Mouse (Mus musculus): ENCODE data around the gene Stk39. TPM values are rescaled to one million over a fixed set of nuclear protein-coding genes. Genes with fewer than 3 reads are reported as not detected.
"Not testable (repeated sequence)": the region's sequence is repeated elsewhere in the genome, so short reads cannot be mapped to it uniquely, and the experiment has no call there.

Gene Stk39
- total RNA-seq, 2 experiments from 2014 or later, result 88.1 to 97.1 TPM

DNA sequence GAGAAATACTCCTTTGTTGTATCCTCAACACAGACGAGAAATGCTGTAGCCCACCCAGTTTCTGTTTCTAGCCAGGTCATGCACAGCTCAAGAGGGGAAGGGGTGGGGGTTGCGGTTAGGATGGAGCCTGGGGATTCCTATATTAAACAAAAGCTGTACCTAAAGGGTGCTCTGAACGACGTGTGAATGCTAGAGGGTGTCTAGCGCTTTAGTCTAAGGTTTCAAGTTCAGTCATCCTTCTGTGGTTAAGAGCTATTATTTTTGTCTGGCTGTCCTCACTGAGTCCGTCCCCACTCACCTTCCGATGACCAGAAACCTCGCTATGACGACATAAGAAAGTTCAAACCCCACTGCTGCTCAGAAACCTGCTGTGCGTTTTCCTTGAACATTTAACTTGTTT lies 182.9 kb downstream of the Stk39 start:
- DNase-seq, result no peak

DNA sequence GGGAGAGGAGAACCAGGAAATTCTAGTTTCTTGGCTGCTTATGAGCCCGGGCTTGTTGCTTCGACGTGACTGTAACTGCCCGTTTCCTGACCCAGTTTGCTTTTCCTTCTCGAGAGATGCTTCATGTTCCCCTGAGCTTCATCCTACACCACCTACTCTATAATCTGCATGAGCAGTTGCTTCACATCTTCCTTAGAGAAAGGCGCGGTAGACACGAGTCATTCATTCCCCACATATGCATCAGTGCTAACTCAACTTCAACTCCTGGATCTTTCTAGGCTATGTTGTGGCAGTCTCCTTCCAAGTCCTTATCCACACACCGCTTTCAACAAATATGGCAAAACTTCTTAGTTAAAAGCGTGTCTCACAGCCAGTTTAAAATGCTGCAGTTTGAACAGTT lies 184.0 kb downstream of the Stk39 start:
- DNase-seq, result no peak

DNA sequence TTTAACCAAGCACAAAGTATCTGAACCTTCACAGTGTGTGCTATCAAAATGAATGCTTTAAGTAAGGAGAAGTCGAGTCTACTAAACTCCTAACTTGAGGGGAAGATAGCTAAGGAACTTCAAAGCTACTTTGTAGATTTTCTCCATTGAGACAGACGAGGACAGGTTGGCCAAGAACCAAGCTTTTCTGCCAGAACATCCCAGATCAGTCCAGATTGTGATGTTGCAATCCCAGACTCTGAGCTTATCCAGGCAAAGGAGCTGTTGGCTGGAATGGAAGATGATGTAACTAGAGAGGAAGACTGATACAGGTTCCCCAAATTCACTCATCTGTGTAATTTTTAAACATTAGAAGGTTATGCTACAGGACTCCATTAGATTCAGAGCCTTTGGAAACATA lies 187.7 kb downstream of the Stk39 start:
- DNase-seq, result peak; percentile 70 to 71

DNA sequence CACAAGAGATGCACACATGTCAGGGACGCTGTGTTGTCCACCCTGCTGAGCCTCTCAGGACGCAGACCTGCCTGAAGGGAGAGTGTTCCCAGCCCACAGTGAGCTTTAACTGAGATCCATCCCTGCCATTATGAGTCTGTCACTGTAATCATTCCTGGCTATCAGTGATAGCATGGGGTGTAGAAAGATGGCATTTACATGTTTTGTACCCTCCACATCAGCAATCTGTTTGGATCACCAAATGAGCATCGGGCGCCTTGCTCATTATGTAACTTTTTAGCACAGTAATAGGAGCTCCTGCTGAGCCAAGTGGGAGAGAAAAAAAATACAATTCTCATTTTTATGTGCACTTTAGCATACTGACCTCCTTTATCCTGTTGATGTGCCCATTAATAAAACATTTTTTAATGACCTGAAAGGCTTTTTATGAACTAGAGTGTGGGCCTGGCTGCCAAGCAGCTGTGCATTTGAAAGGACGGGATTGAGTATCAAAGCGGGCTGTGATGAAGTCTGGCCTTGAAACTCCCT lies 189.0 kb downstream of the Stk39 start:
- no peak for DNase-seq

DNA sequence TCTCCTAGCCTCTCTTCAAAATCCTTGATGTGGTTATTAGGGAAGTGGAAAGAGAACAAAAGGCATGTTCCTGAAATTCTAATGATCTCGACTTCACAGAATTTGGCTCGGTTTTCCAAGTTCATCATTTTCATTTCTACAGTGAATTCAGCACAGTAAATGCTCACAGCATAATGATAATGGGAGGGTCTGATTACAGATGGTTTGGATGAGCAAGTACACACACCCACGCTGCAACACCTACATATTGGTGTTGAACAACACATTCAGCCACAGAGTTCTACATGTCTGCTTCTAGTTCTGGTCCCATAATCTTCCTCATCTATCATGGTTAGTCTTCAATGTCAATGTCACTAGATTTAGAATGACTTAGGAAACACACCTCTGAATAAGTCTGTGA lies 190.5 kb downstream of the Stk39 start:
- no peak for DNase-seq

DNA sequence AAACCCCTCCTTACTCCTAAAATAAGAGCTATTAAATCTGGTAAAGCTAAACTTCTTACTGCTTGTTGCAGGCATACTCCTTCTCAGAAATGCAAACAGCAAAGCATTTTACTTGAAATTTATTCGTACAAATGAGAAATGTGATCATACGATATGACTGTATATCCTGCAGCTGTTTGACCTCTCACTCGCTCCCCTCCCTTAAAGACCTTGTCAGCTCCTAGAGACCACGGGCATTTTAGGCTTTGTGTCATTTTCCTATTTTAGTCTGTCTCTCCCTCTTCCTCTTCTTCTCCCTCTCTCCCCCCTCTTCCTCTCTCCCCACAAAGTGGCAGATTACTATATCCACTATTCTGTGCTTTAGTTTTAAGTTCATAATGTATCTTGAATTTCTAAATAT lies 200.8 kb downstream of the Stk39 start:
- no peak for DNase-seq

DNA sequence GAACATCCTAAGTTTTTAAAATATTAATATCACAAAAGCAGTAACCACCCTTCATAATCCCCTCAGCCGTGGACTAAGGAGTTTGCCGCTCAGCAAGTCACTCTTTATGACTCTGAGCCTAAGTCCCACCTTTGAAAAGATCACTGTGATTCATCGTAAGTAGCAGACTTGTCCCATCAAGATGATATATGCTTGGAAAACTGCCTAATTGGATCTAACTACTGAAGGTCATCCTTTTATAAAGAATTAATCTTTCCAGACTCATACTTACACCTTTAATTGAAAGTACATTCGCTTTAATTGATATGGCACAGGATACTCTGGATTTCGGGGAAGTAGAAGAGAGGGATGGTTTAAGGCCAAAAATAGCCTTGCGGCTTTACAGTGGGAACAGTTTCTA lies 201.2 kb downstream of the Stk39 start:
- DNase-seq, result no peak

DNA sequence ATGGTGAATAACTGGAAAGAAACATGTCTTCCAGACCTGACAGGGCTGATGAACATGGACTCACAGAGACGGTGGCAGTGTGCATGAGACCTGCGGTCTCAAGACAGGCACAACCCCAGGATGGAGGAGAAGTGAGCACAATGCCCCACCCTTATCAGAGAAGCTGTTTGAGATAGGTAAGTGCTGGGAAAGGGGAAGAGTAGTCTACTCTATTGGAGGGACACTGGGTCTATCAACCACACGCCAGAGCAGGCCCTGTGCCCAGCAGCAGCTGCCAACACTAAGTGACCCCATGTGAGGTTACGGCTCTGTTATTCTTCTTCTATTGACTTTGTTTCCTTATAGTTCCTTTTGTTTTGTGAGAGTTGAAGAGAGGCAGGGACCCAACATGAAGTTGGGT lies 202.4 kb downstream of the Stk39 start:
- DNase-seq, result peak in 1 of 2 experiments; percentile 2

DNA sequence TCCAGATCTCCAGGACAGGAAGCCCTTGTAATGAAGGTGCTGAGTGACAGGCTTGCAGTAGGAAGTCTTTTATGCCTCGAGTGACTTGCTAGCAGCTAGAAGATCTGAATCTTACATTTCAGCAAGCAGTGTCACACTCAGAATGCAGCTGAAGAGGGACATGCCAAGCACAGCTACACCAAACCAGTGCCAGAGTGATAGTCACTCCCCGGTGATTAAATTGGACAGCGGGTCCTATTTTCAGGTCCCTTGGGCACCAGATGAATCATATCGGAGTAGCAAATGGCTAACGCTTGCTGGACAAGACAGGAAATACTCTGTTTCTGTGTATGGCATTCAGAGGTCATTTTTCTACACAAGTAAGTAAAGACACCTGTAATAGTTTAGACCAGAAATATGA lies 207.2 kb downstream of the Stk39 start:
- peak in 1 of 2 experiments; percentile 28 for DNase-seq

DNA sequence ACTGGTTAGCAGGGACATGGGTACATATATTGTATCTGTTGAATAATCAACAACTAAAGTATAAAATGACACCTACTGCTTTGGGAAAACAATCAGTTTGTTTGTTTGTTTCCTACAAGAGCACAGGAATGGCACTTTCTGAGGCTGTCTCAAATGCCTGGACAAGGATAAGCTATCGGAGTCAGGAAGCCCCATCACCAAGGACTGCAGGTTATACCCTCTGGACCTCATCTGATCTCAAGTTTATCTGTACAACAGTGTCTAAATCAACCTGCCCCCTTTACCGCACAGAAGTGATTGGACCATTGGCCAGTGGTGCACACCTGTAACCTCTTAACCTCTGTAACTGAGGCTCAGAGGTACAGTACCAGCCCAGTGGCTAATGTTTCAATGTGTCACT lies 211.2 kb downstream of the Stk39 start:
- DNase-seq, result no peak

DNA sequence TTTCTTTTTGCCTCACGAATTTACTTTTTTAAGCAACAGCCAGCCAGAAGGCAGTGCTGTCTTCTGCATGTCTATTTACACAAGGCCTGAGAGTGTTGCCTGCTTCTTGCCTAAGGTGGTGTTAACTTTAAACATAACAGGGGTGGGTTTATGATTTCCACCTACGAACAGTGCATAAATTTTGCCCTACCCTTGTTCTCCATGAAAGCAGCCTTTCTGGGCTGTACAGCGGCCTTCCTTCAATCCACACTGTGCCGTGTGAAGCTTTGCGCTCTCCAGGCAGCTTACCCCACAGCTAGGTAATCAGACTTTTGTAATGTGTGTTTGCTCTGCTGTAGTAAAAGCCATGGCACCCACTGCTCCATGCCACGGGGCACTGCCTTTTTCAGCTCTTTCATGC lies 214.5 kb downstream of the Stk39 start:
- no peak for DNase-seq

DNA sequence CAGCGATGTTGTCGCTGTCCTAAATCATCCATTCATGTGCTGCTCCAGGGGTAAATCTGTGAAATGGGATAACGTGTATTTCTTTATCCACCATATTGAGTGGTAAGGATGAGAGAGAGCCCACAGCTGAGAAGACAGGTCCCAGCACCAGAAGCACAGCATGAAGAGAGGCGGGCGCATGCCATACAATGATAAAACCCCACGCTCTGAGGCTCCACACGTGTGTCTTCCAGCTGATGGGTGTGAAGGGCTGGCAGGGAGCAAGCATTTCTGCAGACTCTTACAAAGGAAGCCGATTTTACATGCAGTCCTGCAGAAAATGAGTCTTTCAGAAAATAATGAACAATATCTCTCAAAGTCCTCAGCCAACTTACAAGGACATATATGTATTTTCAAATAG lies 215.6 kb downstream of the Stk39 start:
- no peak for DNase-seq

DNA sequence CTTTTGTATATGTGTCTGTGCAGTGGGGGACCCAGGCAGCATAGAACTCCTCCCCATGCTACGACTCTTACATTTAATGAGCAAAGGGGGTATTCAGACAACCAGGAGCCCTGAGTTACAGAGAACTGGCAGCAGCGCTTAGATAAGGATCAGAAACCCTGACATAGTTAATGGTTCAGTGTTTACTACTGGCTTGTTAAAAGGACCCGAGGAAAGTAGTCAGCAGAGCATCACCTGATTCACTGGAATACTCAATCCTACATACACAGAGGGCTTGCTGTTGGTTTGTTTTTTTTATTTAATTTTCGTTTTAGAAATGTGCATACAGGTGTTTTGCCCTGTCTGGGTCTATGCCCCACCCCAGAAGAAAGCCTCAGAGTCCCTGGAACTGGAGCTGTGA lies 217.3 kb downstream of the Stk39 start:
- DNase-seq, result no peak

DNA sequence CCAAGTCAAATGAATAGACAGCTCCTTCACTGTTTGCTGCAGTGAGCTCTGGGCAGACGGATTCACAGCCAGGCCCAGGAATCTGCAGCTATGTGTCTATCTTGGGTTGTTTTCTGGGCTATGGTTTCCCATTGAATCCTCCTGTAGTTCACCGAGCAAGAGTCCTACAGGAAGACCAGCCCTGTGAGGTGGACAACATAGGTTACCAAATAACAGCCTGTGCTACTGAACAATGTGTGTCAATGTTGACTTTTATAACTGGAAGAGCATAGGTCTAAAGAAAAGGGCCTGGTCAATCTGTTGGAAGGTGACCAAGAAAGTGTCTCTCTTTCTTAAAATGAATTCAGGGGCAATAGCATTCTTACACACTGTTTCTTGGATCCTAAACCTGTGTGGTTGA lies 218.8 kb downstream of the Stk39 start:
- DNase-seq, result no peak

DNA sequence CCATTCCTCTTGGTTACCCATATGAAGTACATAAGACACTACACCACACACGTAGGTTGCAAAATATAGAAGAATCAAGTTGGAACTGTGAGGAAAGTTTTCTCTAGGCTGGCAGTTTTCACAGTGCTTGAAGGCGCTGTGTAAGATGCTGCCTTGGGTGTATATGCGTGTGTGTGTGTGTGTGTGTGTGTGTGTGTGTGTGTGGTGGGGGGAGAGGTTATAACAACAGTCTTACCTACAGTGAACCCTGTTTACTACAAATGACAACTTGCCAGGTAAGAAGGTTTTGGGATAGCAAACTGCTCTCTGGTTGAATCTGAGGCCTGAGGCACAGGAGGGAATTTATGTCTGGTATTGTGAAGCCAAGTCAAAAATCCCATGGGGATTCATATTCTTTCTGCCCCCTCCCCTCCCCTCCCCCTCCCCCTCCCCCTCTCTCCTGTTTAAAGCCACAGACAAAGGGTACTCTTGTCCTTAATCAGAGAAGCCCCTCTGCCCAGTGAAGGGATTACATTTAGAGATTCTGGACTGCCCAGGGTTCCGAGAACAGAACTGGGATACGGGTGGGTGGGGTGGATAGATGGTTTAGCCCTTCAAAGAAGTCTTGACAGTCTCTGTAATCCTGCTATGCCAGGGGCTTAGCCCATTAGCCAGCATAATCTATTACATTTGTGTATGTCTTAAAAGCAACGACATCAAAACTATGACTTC lies 219.9 kb downstream of the Stk39 start:
- no peak for DNase-seq

DNA sequence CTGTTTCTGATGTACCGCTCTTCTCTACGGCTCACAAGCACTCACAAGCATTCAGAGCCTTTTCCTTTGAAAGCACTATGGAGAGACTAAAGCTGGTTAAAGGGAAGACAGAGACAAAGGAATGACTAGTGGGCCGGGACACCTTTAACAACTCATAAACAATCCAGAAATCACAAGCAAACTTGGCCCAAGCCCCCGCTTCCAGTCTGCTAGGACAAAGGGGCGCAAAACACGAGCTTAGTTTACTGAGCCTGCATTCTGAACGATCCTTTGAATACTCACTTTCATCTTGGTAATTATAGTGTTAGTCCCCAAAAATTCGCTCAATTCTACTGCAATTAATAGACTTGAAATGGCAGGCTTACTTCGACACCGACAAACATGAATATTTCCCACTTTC lies 221.2 kb downstream of the Stk39 start:
- no peak for DNase-seq

DNA sequence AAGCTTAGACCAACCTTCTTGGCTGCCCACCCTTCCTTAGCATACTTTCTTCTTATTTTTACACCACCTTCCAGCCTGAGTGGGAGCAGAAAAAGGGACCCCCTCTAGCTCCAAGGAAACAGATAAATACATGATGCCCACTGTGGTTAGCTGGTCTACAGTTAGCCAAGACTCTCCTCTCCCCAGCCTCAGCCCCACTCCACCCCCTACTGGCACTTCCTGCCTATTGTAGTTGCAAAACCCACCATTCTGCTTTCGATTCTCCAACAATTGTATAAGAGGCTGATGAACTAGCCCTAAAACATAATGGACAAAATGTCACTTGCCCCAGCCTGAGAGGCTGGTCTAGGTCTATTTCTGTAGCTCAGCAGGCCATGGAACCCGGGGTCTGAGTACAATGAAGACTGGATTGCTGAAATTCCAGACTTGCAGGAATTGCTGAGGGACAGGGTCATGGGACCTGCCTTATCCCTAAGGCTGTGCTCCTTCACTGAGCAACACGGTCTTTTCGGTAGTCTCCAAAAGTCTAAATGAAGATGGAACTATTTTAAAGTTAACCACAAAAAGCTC lies 222.1 kb downstream of the Stk39 start:
- DNase-seq, result no peak

DNA sequence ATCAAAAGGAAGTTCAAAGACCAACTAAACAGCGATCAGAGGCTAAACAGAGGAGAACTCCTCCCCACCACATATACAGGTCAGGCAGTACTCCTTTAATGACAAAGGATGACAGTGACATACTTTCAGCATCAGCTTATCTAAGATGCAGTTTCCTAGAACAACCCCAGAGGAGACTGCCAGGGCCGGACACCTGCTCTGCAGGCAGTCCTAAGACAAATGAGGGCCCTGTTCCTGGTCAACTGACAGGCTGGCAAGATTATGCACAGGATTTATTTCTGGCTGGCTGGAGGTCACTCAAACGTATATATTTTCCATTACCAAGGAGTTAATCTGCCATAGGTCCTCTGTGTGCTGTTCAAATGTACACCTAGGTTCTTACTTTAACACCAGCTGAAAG lies 225.8 kb downstream of the Stk39 start:
- no peak for DNase-seq

DNA sequence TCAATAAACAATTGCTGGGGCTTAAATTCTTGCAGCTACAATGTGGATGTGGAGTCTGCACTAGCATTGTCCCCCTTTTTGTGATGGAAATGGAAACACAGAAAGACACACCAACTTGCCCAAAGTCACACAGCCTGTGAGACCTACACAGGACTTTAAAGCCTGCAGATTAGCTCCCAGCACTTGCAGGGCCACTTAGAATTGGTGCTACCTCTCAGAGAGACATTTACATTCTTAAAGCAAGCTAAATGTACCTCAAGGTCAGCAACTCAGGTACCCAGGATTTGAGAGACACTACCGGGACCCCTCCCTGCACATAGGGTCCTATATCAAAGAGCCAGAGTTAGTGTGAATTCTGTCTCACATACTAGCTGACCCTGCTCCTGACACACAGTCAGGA lies 227.5 kb downstream of the Stk39 start:
- no peak for DNase-seq

DNA sequence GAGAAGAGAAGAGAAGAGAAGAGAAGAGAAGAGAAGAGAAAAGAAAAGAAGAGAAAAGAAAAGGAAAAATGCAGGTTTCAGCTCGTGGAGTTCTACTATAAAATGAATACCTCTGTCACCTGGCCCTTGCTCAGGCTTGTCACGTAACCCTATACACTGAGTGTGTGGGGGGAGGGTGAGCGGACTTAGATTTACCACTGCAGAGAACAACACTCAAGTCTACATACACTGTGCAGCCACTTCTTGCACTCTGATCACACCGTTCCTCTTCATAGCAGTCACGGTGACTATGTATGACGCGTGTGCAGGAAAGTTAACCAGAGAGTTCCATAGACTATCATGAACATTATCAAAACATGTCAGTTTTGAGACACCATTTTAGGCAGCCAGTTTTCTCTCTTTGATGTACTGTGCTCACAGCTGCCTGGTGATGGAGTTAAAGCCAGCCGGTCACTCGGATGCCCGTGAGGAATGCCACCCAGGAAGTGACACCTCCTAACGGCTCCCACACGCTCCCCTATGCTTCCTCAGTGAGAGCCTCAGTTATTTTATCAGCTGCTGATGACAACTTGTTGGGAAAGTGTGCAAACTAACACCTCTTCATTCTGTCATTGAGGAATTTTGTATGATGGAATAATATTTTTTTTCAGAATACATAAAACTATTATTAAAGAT lies 228.1 kb downstream of the Stk39 start:
- no peak for DNase-seq

DNA sequence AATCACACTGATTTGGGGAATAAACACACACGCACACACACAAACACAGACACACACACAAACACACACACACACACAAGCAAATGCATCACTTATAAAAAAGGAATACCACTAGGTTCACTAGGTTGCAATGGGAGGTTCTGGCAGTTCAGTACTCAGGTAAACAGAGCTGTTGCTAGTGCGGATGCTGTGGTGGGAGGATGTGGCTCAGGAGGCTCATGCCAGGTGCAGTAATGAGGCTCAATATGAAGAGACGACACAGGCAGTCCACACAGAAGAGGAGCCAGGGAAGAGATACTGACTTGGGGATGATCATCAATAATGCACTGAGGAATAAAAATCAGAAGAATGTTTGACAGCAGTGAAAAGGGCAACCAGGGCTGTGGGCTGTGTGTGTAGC lies 228.8 kb downstream of the Stk39 start:
- no peak for DNase-seq

DNA sequence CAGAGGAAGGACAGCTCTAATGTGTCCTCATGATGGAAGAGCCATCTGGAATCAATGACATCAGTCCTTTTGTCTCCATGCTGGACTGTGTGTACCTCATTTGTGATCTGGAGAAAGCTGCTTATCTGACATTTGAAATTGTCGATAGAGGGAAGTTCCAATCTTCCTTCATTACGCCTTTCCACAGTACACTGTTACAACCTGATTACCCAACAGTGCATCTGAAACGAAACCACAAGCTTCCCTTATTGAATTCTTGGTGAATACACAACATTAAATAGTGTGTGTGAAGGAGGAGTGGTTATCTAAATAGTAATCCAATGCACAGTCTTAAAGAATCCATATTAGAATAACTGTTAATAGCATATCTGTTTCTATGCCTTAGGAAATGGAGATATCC lies 230.0 kb downstream of the Stk39 start:
- DNase-seq, result no peak

DNA sequence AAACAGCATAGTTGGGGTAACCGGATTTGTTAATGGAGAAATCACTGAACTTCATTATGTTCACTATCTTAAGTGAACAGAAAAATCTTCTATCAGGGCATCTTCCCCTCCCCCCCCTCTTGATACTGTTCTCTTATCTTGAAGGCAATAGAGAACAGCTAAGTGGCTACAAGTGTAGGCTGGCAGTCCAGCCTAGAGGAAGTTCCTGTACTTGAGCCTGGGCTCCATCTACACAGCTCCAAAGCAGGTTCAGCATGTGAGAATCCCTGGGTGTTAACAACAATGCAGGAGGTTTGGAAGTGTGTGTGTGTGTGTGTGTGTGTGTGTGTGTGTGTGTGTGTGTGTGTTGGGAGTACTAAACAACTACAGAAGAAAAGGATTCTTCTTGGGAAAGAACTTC lies 230.4 kb downstream of the Stk39 start:
- DNase-seq, result no peak

DNA sequence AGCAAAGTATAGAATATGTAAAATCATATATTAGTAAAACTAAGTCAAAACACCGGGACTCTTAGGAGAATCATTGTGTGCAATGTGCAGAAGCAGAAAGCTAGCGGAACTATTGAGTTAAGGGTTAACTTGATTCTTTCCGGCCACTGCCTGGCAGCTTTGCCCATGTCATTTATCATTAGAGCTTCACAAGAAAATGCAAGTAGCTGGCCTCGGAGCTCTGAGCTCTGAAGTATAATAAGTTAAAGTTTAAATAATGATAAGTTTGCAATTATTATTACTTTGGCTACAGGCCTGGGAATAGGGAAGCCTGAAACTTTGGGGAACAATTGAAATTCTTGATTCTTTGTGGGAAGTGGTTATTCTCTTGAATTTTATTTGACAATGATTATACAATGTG lies 232.7 kb downstream of the Stk39 start:
- not testable (repeated sequence) for DNase-seq

All from heart, adult 18-20 months (tissue).